Mouse (Mus musculus) gastrocnemius, postnatal 36 days (tissue): ENCODE results near the gene Col9a1. TPM values are rescaled to one million over a fixed set of nuclear protein-coding genes. Genes with fewer than 3 reads are reported as not detected.

ENCODE experiments used
- DNase-seq, 2 experiments: peaks; one replicate each; pipeline ENCODE4 v3.0.0; 2022
- intact Hi-C: fragments of 180-260 bp; cut with DNase I; formaldehyde crosslinking; loops from one replicate; pipeline ENCODE4 v1.15.1; 2025
- total RNA-seq, 2 experiments: library from RNA; stranded (reverse); gene quantifications; 2 replicates each; pipeline ENCODE4 v1.2.3; 2021

Col9a1 gene
- total RNA-seq, 2 experiments from 2014 or later: 0.54 to 0.69 TPM

DNA sequence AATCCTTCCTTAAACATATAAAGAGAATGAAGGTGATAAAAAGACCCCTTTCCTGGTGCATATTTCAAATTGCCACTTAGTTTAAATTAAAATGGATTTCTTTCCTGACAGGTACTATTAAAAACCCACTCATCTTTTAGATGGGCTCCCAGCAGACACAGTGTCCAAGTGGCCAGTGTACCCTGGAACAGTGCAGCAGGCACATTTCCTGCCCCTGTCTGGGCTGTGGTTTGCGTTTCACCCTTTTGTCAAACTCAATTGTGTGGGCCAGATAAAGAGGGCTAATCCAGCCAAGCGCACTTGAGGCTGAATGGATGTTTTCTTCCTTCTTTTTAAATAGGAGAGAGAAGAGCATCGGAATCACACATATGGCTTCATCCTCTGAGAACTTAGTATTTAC lies 89.6 kb downstream of the Col9a1 start:
- intact Hi-C loops: no loop called here
- DNase-seq: no peak

DNA sequence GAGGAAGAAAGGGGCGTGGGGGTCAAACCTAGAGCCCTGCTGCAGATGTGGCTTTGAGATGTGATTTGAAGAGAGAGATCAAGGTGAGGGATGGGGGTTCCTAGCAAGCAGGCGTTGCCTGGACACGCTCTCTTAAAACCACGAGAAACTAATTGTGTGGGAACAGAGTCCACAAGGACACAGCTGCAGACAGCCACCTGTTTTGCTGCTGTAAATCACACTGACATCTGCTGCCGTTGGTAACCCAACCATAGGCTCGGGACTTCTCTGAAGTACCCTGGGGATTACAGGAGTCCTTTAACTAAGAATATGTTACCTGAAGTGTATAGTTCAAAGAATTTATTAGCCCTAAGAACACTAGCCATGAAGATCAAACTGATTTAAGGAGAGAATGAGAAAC lies 109.0 kb downstream of the Col9a1 start:
- intact Hi-C loops: no loop called here
- DNase-seq: no peak

DNA sequence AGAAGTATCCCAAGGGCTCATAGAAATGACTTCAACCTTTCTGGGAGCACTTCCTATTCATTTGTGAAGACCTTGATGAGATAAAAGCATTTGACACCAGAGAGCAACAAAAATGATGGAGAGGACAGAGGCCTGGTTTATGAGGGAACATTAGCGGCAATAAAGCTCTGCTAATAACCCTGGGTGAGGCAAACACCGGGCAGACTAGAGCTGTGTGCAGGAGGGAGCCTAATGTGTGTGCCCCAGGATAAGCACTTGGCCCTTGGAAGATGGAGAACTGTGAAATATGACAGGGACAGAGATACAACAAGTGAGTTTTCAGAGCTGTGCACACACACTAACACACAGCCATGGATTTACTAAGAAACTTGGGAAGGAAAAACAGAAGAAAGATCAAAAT lies 115.1 kb downstream of the Col9a1 start:
- intact Hi-C loops: no loop called here
- no peak for DNase-seq

DNA sequence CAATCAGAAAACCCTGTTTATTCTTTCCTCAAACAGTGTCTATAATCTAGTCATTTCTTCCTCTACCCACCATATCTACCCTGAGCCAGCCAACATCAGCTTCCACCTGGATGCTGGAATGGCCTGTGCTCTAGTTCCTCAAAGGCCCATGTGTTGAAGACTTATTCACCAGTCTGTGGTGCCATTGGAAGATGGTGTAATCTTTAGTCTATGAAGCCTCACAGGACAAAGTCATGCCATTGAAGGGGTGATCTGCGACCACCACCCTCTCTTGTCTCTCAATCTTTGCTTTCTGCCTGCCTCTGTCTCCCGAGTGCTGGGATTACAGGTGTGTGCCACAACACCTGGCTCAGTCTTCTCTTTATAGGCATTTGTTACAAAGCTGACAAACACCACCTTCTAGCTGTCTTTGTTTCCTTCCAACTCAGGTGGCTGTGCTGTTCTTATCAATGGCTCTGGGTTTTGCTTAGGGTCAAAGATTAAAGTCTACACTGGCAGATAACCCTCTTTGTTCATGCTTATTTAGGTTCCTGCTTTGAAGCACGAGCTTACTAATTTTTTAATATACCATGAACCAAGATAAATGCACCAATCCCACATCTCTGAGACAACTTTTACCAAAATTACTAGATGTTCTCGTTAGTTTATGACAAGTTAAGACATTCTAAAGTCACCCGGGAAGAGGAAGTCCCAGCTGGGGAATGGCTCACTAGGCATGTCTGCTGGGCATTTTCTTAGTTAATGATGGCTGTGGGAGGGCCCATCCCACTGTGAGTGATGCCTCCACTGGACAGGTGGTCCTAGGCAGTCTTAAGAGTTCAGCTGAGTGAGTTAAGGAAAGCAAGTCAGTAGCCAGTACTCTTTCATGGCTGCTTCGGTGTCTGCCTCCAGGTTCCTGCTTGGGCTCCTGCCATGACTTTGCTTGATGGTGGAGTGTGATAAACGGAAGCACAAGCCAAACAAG lies 117.9 kb downstream of the Col9a1 start:
- intact Hi-C loops: no loop called here
- DNase-seq: no peak

DNA sequence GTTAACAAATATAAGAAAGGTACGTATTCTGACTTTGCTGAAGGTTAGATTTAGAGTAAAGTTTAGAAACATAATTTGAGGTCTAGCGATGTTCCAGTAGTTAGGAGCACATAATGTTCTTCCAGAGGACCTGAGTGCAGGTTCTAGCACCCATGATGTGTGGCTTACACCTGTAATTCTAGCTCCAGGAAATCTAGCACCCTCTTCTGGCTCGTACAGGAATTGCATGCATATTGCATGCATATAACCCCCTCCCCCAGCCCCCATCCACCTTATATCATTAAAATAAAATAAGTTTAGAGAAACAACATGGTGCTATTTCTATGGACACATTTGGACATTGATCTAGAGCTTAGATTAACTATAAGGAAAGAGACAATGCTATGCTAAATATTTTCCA lies 123.3 kb downstream of the Col9a1 start:
- intact Hi-C loops: loop anchor here (10.0 kb wide), 1 partner anchor 334 kb away; no protein-coding TSS in a partner anchor
- no peak for DNase-seq

Other genes with a start within 250 kb of the Col9a1 start
- gene Sdhaf4, start 172.0 kb upstream of the Col9a1 start, total RNA-seq: 10 to 100 TPM; 36.4 to 45.0 TPM
- gene Fam135a, start 77.3 kb upstream of the Col9a1 start, total RNA-seq: 10 to 100 TPM; 15.3 to 17.8 TPM